Mouse (Mus musculus) CH12.LX (cell line): ENCODE data around the gene Fam171a2. TPM values are rescaled to one million over a fixed set of nuclear protein-coding genes. Genes with fewer than 3 reads are reported as not detected.

ENCODE experiments used
- DNase-seq: peaks from one replicate; pipeline ENCODE4 v3.0.0-alpha.2; 2013; ENCODE audit errors: extremely low read depth
- H3K27ac ChIP-seq: 2 replicates; pipeline ENCODE4 v1.5.1; 2012; ENCODE audit warnings: low read depth, mild to moderate bottlenecking, control low read depth, moderate library complexity; ENCODE audit not compliant: insufficient read depth
- H3K27me3 ChIP-seq: replicated peaks from 2 replicates; pipeline ENCODE3; 2012; ENCODE audit warnings: inconsistent platforms
- H3K36me3 ChIP-seq, 2 experiments: replicated peaks in 1 of 2; 2 replicates each; pipeline versions ENCODE3 to v1.6.1; 2012; ENCODE audit warnings: inconsistent platforms in 1 of 2, low read length in 1 of 2, mild to moderate bottlenecking in 1 of 2, mixed read lengths in 1 of 2, moderate library complexity in 1 of 2; ENCODE audit not compliant: control insufficient read depth in 1 of 2, insufficient read depth in 1 of 2
- H3K4me1 ChIP-seq, 2 experiments: 2 replicates each; pipeline ENCODE4 v1.6.1; 2012; ENCODE audit warnings: inconsistent platforms in 1 of 2, moderate library complexity in 1 of 2; ENCODE audit not compliant: insufficient read depth in 2 of 2, control insufficient read depth in 1 of 2
- H3K4me2 ChIP-seq: 2 replicates; pipeline ENCODE4 v1.6.1; 2012; ENCODE audit warnings: low read depth, mild to moderate bottlenecking, control low read depth; ENCODE audit not compliant: poor library complexity, insufficient read depth, severe bottlenecking
- H3K4me3 ChIP-seq, 3 experiments: fragments of 150-350 bp in 1 of 3; sonication (generic) in 1 of 3; replicated peaks in 1 of 3; 2 replicates each; pipeline versions ENCODE3 to v1.5.1; 2011 to 2012; ENCODE audit warnings: low read depth in 2 of 3, low read length in 2 of 3, mild to moderate bottlenecking in 2 of 3, moderate library complexity in 2 of 3, control low read depth in 1 of 3, improper control_type of control experiment in 1 of 3, inconsistent platforms in 1 of 3, mixed read lengths in 1 of 3; ENCODE audit not compliant: poor library complexity in 1 of 3
- H3K79me2 ChIP-seq: replicated peaks from 2 replicates; pipeline ENCODE4 v1.6.1; 2012; ENCODE audit warnings: mild to moderate bottlenecking, moderate library complexity; ENCODE audit not compliant: control insufficient read depth, poor library complexity, insufficient read depth, severe bottlenecking; ENCODE audit errors: extremely low read depth
- H3K9ac ChIP-seq: 2 replicates; pipeline ENCODE4 v1.6.1; 2012; ENCODE audit warnings: low read depth, mild to moderate bottlenecking, control low read depth, moderate library complexity; ENCODE audit not compliant: insufficient read depth
- H3K9me3 ChIP-seq: replicated peaks from 2 replicates; pipeline ENCODE3; 2012; ENCODE audit warnings: low read length, inconsistent platforms, mixed read lengths
- CHD2 ChIP-seq: IDR thresholded peaks from 2 replicates; pipeline ENCODE4 v1.6.1; 2011; ENCODE audit warnings: low read length, improper control_type of control experiment
- E2F4 ChIP-seq: IDR thresholded peaks from 2 replicates; pipeline ENCODE4 v1.6.1; 2011; ENCODE audit warnings: low read depth, low read length, improper control_type of control experiment; ENCODE audit not compliant: insufficient replicate concordance
- ELF1 ChIP-seq: IDR thresholded peaks from 2 replicates; pipeline ENCODE4 v1.6.1; 2014; ENCODE audit warnings: low read depth, mild to moderate bottlenecking, inconsistent platforms, low read length, improper control_type of control experiment
- EP300 ChIP-seq: IDR thresholded peaks from 2 replicates; pipeline ENCODE4 v1.6.1; 2011; ENCODE audit warnings: low read length, improper control_type of control experiment
- ETS1 ChIP-seq: conservative IDR thresholded peaks from 2 replicates; pipeline ENCODE4 v1.6.1; 2012; ENCODE audit warnings: low read depth, mild to moderate bottlenecking, inconsistent platforms, low read length, improper control_type of control experiment, moderate library complexity
- HCFC1 ChIP-seq: IDR thresholded peaks from 2 replicates; pipeline ENCODE4 v1.6.1; 2012; ENCODE audit warnings: low read depth, mild to moderate bottlenecking, inconsistent platforms, low read length, improper control_type of control experiment
- JUND ChIP-seq: conservative IDR thresholded peaks from 2 replicates; pipeline ENCODE4 v1.6.1; 2011; ENCODE audit warnings: low read depth, low read length, improper control_type of control experiment
- MAFK ChIP-seq: IDR thresholded peaks from 2 replicates; pipeline ENCODE4 v1.6.1; 2011; ENCODE audit warnings: low read length, improper control_type of control experiment; ENCODE audit not compliant: insufficient replicate concordance
- MAX ChIP-seq: IDR thresholded peaks from 2 replicates; pipeline ENCODE4 v1.6.1; 2011; ENCODE audit warnings: low read length, improper control_type of control experiment
- MAZ ChIP-seq: IDR thresholded peaks from 2 replicates; pipeline ENCODE4 v1.6.1; 2012; ENCODE audit warnings: low read depth, mild to moderate bottlenecking, inconsistent platforms, low read length, improper control_type of control experiment, moderate library complexity
- MEF2A ChIP-seq: IDR thresholded peaks from 2 replicates; pipeline ENCODE4 v1.6.1; 2014; ENCODE audit warnings: low read depth, mild to moderate bottlenecking, inconsistent platforms, low read length, improper control_type of control experiment, borderline replicate concordance
- MYC ChIP-seq: IDR thresholded peaks from 2 replicates; pipeline ENCODE4 v1.6.1; 2011; ENCODE audit warnings: low read depth, mild to moderate bottlenecking, improper control_type of control experiment, low read length
- NRF1 ChIP-seq: IDR thresholded peaks from 2 replicates; pipeline ENCODE4 v1.6.1; 2014; ENCODE audit warnings: low read depth, mild to moderate bottlenecking, inconsistent platforms, low read length, improper control_type of control experiment, moderate library complexity
- PAX5 ChIP-seq: IDR thresholded peaks from 2 replicates; pipeline ENCODE4 v1.6.1; 2012; ENCODE audit warnings: low read length, inconsistent platforms, mixed read lengths
- POLR2A ChIP-seq: IDR thresholded peaks from 2 replicates; pipeline ENCODE4 v1.6.1; 2011; ENCODE audit warnings: low read depth, mild to moderate bottlenecking, improper control_type of control experiment, low read length
- RAD21 ChIP-seq: IDR thresholded peaks from 2 replicates; pipeline ENCODE4 v1.6.1; 2011; ENCODE audit warnings: low read depth, mild to moderate bottlenecking, low read length, improper control_type of control experiment, moderate library complexity
- RCOR1 ChIP-seq: conservative IDR thresholded peaks from 2 replicates; pipeline ENCODE4 v1.6.1; 2012; ENCODE audit warnings: low read depth, mild to moderate bottlenecking, inconsistent platforms, low read length, improper control_type of control experiment
- SMC3 ChIP-seq: IDR thresholded peaks from 2 replicates; pipeline ENCODE4 v1.6.1; 2011; ENCODE audit warnings: low read depth, low read length, improper control_type of control experiment
- TBP ChIP-seq: conservative IDR thresholded peaks from 2 replicates; pipeline ENCODE4 v1.6.1; 2011; ENCODE audit warnings: low read depth, low read length, improper control_type of control experiment
- TCF12 ChIP-seq: IDR thresholded peaks from 2 replicates; pipeline ENCODE4 v1.6.1; 2014; ENCODE audit warnings: low read depth, mild to moderate bottlenecking, inconsistent platforms, low read length, improper control_type of control experiment
- UBTF ChIP-seq: IDR thresholded peaks from 2 replicates; pipeline ENCODE4 v1.6.1; 2012; ENCODE audit warnings: low read depth, mild to moderate bottlenecking, inconsistent platforms, low read length, improper control_type of control experiment, moderate library complexity
- ZMIZ1 ChIP-seq: IDR thresholded peaks from 2 replicates; pipeline ENCODE4 v1.6.1; 2012; ENCODE audit warnings: low read depth, mild to moderate bottlenecking, inconsistent platforms, low read length, improper control_type of control experiment
- dilution Hi-C: fragments of 300-500 bp; cut with MboI; formaldehyde crosslinking; loops from 2 replicates; pipeline ENCODE4 v1.14.3; 2020; ENCODE audit warnings: low sequenced_read_pairs; ENCODE audit not compliant: extremely low pct_unique_long_range_greater_than_20kb, extremely low pct_ligation_motif_present
- in situ Hi-C: fragments of 300-500 bp; cut with MboI; formaldehyde crosslinking; loops from 3 replicates; pipeline ENCODE4 v1.14.3; 2019; ENCODE audit warnings: low sequenced_read_pairs, low pct_ligation_motif_present, low pct_unique_long_range_greater_than_20kb, mixed read lengths
- polyA plus RNA-seq: library from polyadenylated mRNA; unstranded; fragments of >175 nt; gene quantifications from 2 replicates; pipeline ENCODE4 v1.2.1, GENCODE M21; 2012; ENCODE audit warnings: low read depth; ENCODE audit not compliant: insufficient read length
- total RNA-seq, 2 experiments: library from RNA; depleted of rRNA; stranded (reverse); fragments of 300-350 nt in 1 of 2; fragments of >200 nt in 1 of 2; gene quantifications; 2 replicates each; pipeline ENCODE4 v1.2.3; 2012 to 2014

The Fam171a2 gene
- total and polyA plus RNA-seq, 3 experiments = not detected

- peaks cover 37 to 70% of the 10 kb centered on the region in 2 experiments for H3K36me3 ChIP-seq
- no peak overlapping the region for H3K27ac ChIP-seq
- TF ChIP-seq ETS1 = no peak
- TF ChIP-seq MAX = no peak
- no peak for TF ChIP-seq E2F4
- TF ChIP-seq MYC = no peak
- TF ChIP-seq RAD21 = no peak
- TF ChIP-seq CHD2 = no peak
- TF ChIP-seq SMC3 = no peak
- no peak for TF ChIP-seq ELF1
- no peak for TF ChIP-seq TCF12
- TF ChIP-seq ZMIZ1 = no peak
- no peak for TF ChIP-seq POLR2A
- TF ChIP-seq MAFK = no peak
- TF ChIP-seq EP300 = no peak
- no peak for TF ChIP-seq NRF1
- no peak for TF ChIP-seq HCFC1
- no peak for TF ChIP-seq MEF2A
- TF ChIP-seq PAX5 = no peak
- TF ChIP-seq UBTF = no peak
- no peak for TF ChIP-seq JUND
- TF ChIP-seq RCOR1 = no peak
- no peaks in the 10 kb centered on the region; the same call in 1 of the 2 replicates for H3K79me2 ChIP-seq
- no peak overlapping the region for H3K9ac ChIP-seq
- no peaks in the 10 kb centered on the region for H3K9me3 ChIP-seq
- in situ Hi-C loops (no loop called here), dilution Hi-C loops (no loop called here)
- H3K27me3 ChIP-seq = no peaks in the 10 kb centered on the region
- H3K4me1 ChIP-seq = no peaks in the 10 kb centered on the region
- H3K4me3 ChIP-seq = no peak overlapping the region
- no peak overlapping the region for H3K4me2 ChIP-seq
- DNase-seq = no peak
Observed at GRCm38 (mm10) chr11:102494063-102494650, 46.7 kb upstream of the Fam171a2 start.

- no peak for DNase-seq
- H3K9ac ChIP-seq = no peak overlapping the region
- no peak for TF ChIP-seq MAFK
- no peak for TF ChIP-seq TBP
- no peak for TF ChIP-seq PAX5
- no peak for TF ChIP-seq MAZ
- dilution Hi-C loops = no loop called here
- no peaks in the 10 kb centered on the region for H3K27me3 ChIP-seq
- H3K9me3 ChIP-seq = no peaks in the 10 kb centered on the region
- H3K36me3 ChIP-seq = peaks cover 32 to 64% of the 10 kb centered on the region in 2 experiments
- no peaks in the 10 kb centered on the region; the same call in 1 of the 2 replicates for H3K79me2 ChIP-seq
- no peak overlapping the region for H3K4me2 ChIP-seq
- H3K4me1 ChIP-seq = no peaks in the 10 kb centered on the region
- H3K27ac ChIP-seq = no peak overlapping the region
- no peak overlapping the region for H3K4me3 ChIP-seq
- in situ Hi-C loops = no loop called here
Observed at GRCm38 (mm10) chr11:102493241-102493640, 45.8 kb upstream of the Fam171a2 start.
